Mouse (Mus musculus): ENCODE measurements at regions not wholly inside any gene's neighbourhood (a gene's known extent, or its start where the extent isn't known, plus 50 kb on each side); places are given as distances from the start of the nearest gene placed in this dataset.

GRCm38 (mm10) chr9:122655583-122655982 is 91.6 kb upstream of the Topaz1 start:
- WGBS = 62% methylated on average over 17 of the region's 17 CpGs
- no peaks in the 10 kb centered on the region for H3K36me3 ChIP-seq (ENCODE audit: control insufficient read depth, insufficient read depth, low read length)
- no peaks in the 10 kb centered on the region for H3K9me3 ChIP-seq (ENCODE audit: control insufficient read depth, low read length)
- no peaks in the 10 kb centered on the region for H3K27me3 ChIP-seq (ENCODE audit: control insufficient read depth, insufficient read depth, low read length)
- DNase-seq (ENCODE audit: low spot score, missing footprints) (no peak), ATAC-seq (ENCODE audit: low FRiP score) (no peak)
- no peak overlapping the region for H3K27ac ChIP-seq (ENCODE audit: low read depth, low read length)
- H3K9ac ChIP-seq (ENCODE audit: low read length) = no peak overlapping the region
- no peak overlapping the region for H3K4me2 ChIP-seq
- H3K4me3 ChIP-seq (ENCODE audit: low read depth, low read length) = no peak overlapping the region
- H3K4me1 ChIP-seq (ENCODE audit: control insufficient read depth, insufficient read depth, low read length) = no peaks in the 10 kb centered on the region

DNA sequence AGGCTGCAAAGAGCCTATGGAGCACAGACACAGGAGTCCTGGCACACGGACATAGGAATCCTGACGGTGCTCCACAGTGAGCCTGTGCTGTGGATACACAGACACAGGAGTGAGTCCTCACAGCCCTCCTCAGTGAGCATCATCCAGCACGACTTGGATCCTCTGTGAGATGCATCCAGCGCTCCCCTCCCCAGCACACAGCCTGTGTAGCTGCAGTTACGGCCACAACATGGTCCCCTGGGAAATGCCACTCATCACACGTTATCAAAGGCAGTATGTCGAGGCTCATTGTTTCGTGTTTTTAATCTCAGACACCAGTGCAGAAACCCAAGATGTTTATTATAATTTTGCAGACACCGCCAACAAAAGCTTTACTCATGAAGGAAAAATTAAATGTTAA is 87.1 kb upstream of the Topaz1 start:
- 77% methylated on average over 9 of the region's 9 CpGs for WGBS
- Histone ChIP-seq H3K9ac (ENCODE audit: low read length) (no peak overlapping the region), H3K36me3 (ENCODE audit: control insufficient read depth, insufficient read depth, low read length) (no peaks in the 10 kb centered on the region), H3K4me3 (ENCODE audit: low read depth, low read length) (no peak overlapping the region), H3K4me2 (no peak overlapping the region), H3K27ac (ENCODE audit: low read depth, low read length) (no peak overlapping the region), H3K4me1 (ENCODE audit: control insufficient read depth, insufficient read depth, low read length) (no peaks in the 10 kb centered on the region), H3K9me3 (ENCODE audit: control insufficient read depth, low read length) (no peaks in the 10 kb centered on the region), H3K27me3 (ENCODE audit: control insufficient read depth, insufficient read depth, low read length) (no peaks in the 10 kb centered on the region)
- no peak for ATAC-seq (ENCODE audit: low FRiP score)
- DNase-seq (ENCODE audit: low spot score, missing footprints) = no peak

DNA sequence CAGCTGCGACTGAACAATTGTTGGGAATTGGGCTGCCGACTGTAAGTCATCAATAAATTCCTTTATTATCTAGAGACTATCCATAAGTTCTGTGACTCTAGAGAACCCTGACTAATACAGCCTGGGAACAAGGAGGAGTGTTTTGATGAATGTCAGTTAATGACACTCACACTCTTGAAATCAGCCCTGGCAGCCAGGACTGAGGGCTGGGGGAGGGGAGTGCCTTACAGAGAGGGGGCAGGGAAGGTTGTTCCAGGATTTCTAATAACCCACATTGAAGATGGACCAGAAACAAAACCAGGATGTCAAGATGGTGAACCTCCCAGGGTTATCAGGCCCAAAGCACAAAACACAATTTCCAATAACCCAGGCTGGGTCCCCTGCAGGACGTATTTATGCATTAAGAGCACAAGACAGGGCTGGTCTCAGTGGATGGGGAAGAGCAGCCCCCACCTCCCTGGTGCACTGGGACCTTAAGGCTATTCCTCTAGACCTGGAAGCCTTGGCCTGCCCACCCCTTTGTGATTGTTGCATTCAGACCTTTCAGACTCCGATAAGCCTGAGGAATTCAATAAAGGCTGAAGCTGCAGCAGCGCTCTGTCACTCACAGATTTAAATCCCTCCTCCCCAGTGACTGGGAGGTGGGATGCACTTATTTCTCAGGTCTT is 80.0 kb upstream of the Topaz1 start:
- Histone ChIP-seq H3K27ac (ENCODE audit: low read depth, low read length) (no peak overlapping the region), H3K4me2 (no peak overlapping the region), H3K9me3 (ENCODE audit: control insufficient read depth, low read length) (no peaks in the 10 kb centered on the region), H3K4me1 (ENCODE audit: control insufficient read depth, insufficient read depth, low read length) (peaks cover 10% of the 10 kb centered on the region), H3K9ac (ENCODE audit: low read length) (0 out of 2 replicates have a peak overlapping the region, but pooled peaks have one; percentile 9), H3K27me3 (ENCODE audit: control insufficient read depth, insufficient read depth, low read length) (no peaks in the 10 kb centered on the region), H3K4me3 (ENCODE audit: low read depth, low read length) (no peak overlapping the region), H3K36me3 (ENCODE audit: control insufficient read depth, insufficient read depth, low read length) (no peaks in the 10 kb centered on the region)
- ATAC-seq (ENCODE audit: low FRiP score) (peak; percentile 80), DNase-seq (ENCODE audit: low spot score, missing footprints) (peak; percentile 88)
- 16% methylated on average over 4 of the region's 5 CpGs for WGBS

DNA sequence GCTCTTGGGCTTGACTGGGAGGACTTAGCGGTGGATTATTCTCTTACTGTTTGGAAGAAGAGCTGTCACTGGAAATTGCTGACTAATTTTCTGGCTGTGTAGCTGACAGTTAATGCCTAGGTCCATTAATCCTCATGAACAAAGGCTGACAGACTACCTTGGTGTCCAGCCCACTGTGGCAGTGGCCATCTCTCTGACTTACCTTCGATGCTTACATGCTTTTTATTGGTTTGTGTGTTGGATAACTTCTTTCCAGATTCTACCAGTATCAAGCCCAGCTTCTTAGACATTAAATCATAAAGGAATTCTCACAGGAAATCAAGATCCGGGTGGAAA is 79.5 kb upstream of the Topaz1 start:
- no peak; the same call in none of the 2 replicates for ATAC-seq (ENCODE audit: low FRiP score)
- no peak overlapping the region for H3K27ac ChIP-seq (ENCODE audit: low read depth, low read length)
- 54% methylated on average over 3 of the region's 3 CpGs for WGBS

GRCm38 (mm10) chr9:122673777-122674176 is 73.4 kb upstream of the Topaz1 start:
- H3K36me3 ChIP-seq (ENCODE audit: control insufficient read depth, insufficient read depth, low read length) = no peaks in the 10 kb centered on the region
- ATAC-seq (ENCODE audit: low FRiP score) = no peak
- H3K9me3 ChIP-seq (ENCODE audit: control insufficient read depth, low read length) = no peaks in the 10 kb centered on the region
- no peak overlapping the region for H3K27ac ChIP-seq (ENCODE audit: low read depth, low read length)
- WGBS = 78% methylated on average over 3 of the region's 3 CpGs
- H3K9ac ChIP-seq (ENCODE audit: low read length) = no peak overlapping the region
- H3K4me2 ChIP-seq = no peak overlapping the region
- H3K27me3 ChIP-seq (ENCODE audit: control insufficient read depth, insufficient read depth, low read length) = peaks cover 17% of the 10 kb centered on the region
- H3K4me3 ChIP-seq (ENCODE audit: low read depth, low read length) = no peak overlapping the region
- DNase-seq (ENCODE audit: low spot score, missing footprints) = no peak
- peaks cover 10% of the 10 kb centered on the region for H3K4me1 ChIP-seq (ENCODE audit: control insufficient read depth, insufficient read depth, low read length)

More for the DNA sequence above, 79.5 kb upstream of the Topaz1 start:
- H3K4me3 ChIP-seq (ENCODE audit: low read depth, low read length) = no peak overlapping the region
- no peaks in the 10 kb centered on the region for H3K27me3 ChIP-seq (ENCODE audit: control insufficient read depth, insufficient read depth, low read length)
- H3K4me2 ChIP-seq = no peak overlapping the region
- no peak for DNase-seq (ENCODE audit: low spot score, missing footprints)
- H3K9me3 ChIP-seq (ENCODE audit: control insufficient read depth, low read length) = no peaks in the 10 kb centered on the region
- peaks cover 10% of the 10 kb centered on the region for H3K4me1 ChIP-seq (ENCODE audit: control insufficient read depth, insufficient read depth, low read length)
- H3K36me3 ChIP-seq (ENCODE audit: control insufficient read depth, insufficient read depth, low read length) = no peaks in the 10 kb centered on the region
- H3K9ac ChIP-seq (ENCODE audit: low read length) = no peak overlapping the region

GRCm38 (mm10) chr9:122678001-122678696 is 69.0 kb upstream of the Topaz1 start:
- peaks cover 37% of the 10 kb centered on the region for H3K27me3 ChIP-seq (ENCODE audit: control insufficient read depth, insufficient read depth, low read length)
- no peak overlapping the region for H3K4me2 ChIP-seq
- 40% methylated on average over 14 of the region's 14 CpGs for whole genome bisulfite sequencing
- H3K27ac ChIP-seq (ENCODE audit: low read depth, low read length) = no peak overlapping the region
- H3K9ac ChIP-seq (ENCODE audit: low read length) = no peak overlapping the region
- no peaks in the 10 kb centered on the region for H3K9me3 ChIP-seq (ENCODE audit: control insufficient read depth, low read length)
- ATAC-seq (ENCODE audit: low FRiP score) = peak; percentile 61; the same call in 1 of the 2 replicates
- H3K4me3 ChIP-seq (ENCODE audit: low read depth, low read length) = no peak overlapping the region
- H3K36me3 ChIP-seq (ENCODE audit: control insufficient read depth, insufficient read depth, low read length) = no peaks in the 10 kb centered on the region
- H3K4me1 ChIP-seq (ENCODE audit: control insufficient read depth, insufficient read depth, low read length) = peaks cover 7% of the 10 kb centered on the region
- DNase-seq (ENCODE audit: low spot score, missing footprints) = peak; percentile 90

- Histone ChIP-seq H3K4me2 (no peak overlapping the region), H3K4me1 (ENCODE audit: control insufficient read depth, insufficient read depth, low read length) (no peaks in the 10 kb centered on the region), H3K27ac (ENCODE audit: low read depth, low read length) (no peak overlapping the region), H3K36me3 (ENCODE audit: control insufficient read depth, insufficient read depth, low read length) (no peaks in the 10 kb centered on the region), H3K9me3 (ENCODE audit: control insufficient read depth, low read length) (no peaks in the 10 kb centered on the region), H3K27me3 (ENCODE audit: control insufficient read depth, insufficient read depth, low read length) (no peaks in the 10 kb centered on the region), H3K9ac (ENCODE audit: low read length) (no peak overlapping the region), H3K4me3 (ENCODE audit: low read depth, low read length) (no peak overlapping the region)
- ATAC-seq (ENCODE audit: low FRiP score) (no peak), DNase-seq (ENCODE audit: low spot score, missing footprints) (peak; percentile 86)
- WGBS = 24% methylated on average over 4 of the region's 4 CpGs
Measured at GRCm38 (mm10) chr9:122687170-122687569, 60.0 kb upstream of the Topaz1 start.

- H3K27ac ChIP-seq (ENCODE audit: low read depth, low read length) = no peak overlapping the region
- no peak for ATAC-seq (ENCODE audit: low FRiP score)
- H3K4me3 ChIP-seq (ENCODE audit: low read depth, low read length) = no peak overlapping the region
- no peaks in the 10 kb centered on the region for H3K27me3 ChIP-seq (ENCODE audit: control insufficient read depth, insufficient read depth, low read length)
- no peaks in the 10 kb centered on the region for H3K9me3 ChIP-seq (ENCODE audit: control insufficient read depth, low read length)
- H3K4me2 ChIP-seq = no peak overlapping the region
- no peaks in the 10 kb centered on the region for H3K36me3 ChIP-seq (ENCODE audit: control insufficient read depth, insufficient read depth, low read length)
- no peak overlapping the region for H3K9ac ChIP-seq (ENCODE audit: low read length)
- 72% methylated on average over 6 of the region's 6 CpGs for WGBS
- DNase-seq (ENCODE audit: low spot score, missing footprints) = no peak
- peaks cover 5% of the 10 kb centered on the region for H3K4me1 ChIP-seq (ENCODE audit: control insufficient read depth, insufficient read depth, low read length)
Measured at GRCm38 (mm10) chr9:122691879-122692278, 55.3 kb upstream of the Topaz1 start.

GRCm38 (mm10) chr9:122695724-122696123 is 51.4 kb upstream of the Topaz1 start:
- WGBS = 18% methylated on average over 1 of the region's 1 CpGs
- Histone ChIP-seq H3K4me1 (ENCODE audit: control insufficient read depth, insufficient read depth, low read length) (peaks cover 5% of the 10 kb centered on the region), H3K4me2 (no peak overlapping the region), H3K27ac (ENCODE audit: low read depth, low read length) (no peak overlapping the region), H3K36me3 (ENCODE audit: control insufficient read depth, insufficient read depth, low read length) (no peaks in the 10 kb centered on the region), H3K27me3 (ENCODE audit: control insufficient read depth, insufficient read depth, low read length) (no peaks in the 10 kb centered on the region), H3K4me3 (ENCODE audit: low read depth, low read length) (no peak overlapping the region), H3K9ac (ENCODE audit: low read length) (no peak overlapping the region), H3K9me3 (ENCODE audit: control insufficient read depth, low read length) (no peaks in the 10 kb centered on the region)
- DNase-seq (ENCODE audit: low spot score, missing footprints) (no peak), ATAC-seq (ENCODE audit: low FRiP score) (no peak)
